Mouse (Mus musculus): ENCODE data around the gene Myef2. TPM values are rescaled to one million over a fixed set of nuclear protein-coding genes. Genes with fewer than 3 reads are reported as not detected.
A peak's percentile ranks its signal among the peaks of the same experiment; 100 is the strongest.

Gene Myef2
- polyA plus RNA-seq (2014; fragmentation: Nextera tagmentation; extraction: Ambion mirVana) = 235 and 249 TPM in 2 replicates

- peak within 1 kb of the TSS; percentile 82 for H3K27ac ChIP-seq (ENCODE audit: low read depth, low read length)
- peak within 1 kb of the TSS; percentile 72 for H3K4me3 ChIP-seq (ENCODE audit: low read depth, low read length)
- peaks cover 2% of the 10 kb centered on the region; the same call in 1 of the 2 replicates for H3K4me1 ChIP-seq (replicated peaks; ENCODE audit: control insufficient read depth, insufficient read depth, low read length)
- DNase-seq (ENCODE audit: low spot score) (peak; percentile 95), ATAC-seq (replicated peaks; ENCODE audit: low FRiP score) (peak; percentile 91)
- no peaks in the 10 kb centered on the region for H3K36me3 ChIP-seq (ENCODE audit: control insufficient read depth, insufficient read depth, low read length)
- peak within 1 kb of the TSS; percentile 95 for H3K9ac ChIP-seq (ENCODE audit: low read length)
- H3K4me2 ChIP-seq (ENCODE audit: low read depth, low read length, severe bottlenecking) = peak within 1 kb of the TSS; percentile 65
- H3K9me3 ChIP-seq (ENCODE audit: control insufficient read depth, low read length) = no peaks in the 10 kb centered on the region; the same call in 1 of the 2 replicates
- WGBS = under 1% methylated on average over 32 of the region's 48 CpGs
- H3K27me3 ChIP-seq (ENCODE audit: control insufficient read depth, insufficient read depth, low read length) = no peaks in the 10 kb centered on the region
These were observed at the start of gene Myef2 for GRCm38 (mm10) chr2:125123477-125123852. TSS of gene Myef2 (minus strand) at chr2:125123661.

GRCm38 (mm10) chr2:125162012-125162470, 38.6 kb upstream of the Myef2 start:
- ATAC-seq (replicated peaks; ENCODE audit: low FRiP score) (no peak), DNase-seq (ENCODE audit: low spot score) (no peak)
- no peak overlapping the region for H3K27ac ChIP-seq (ENCODE audit: low read depth, low read length)
- H3K4me3 ChIP-seq (ENCODE audit: low read depth, low read length) = no peak overlapping the region
- WGBS = 73% methylated on average over 4 of the region's 4 CpGs
- no peaks in the 10 kb centered on the region for H3K27me3 ChIP-seq (ENCODE audit: control insufficient read depth, insufficient read depth, low read length)
- H3K36me3 ChIP-seq (ENCODE audit: control insufficient read depth, insufficient read depth, low read length) = no peaks in the 10 kb centered on the region
- H3K4me2 ChIP-seq (ENCODE audit: low read depth, low read length, severe bottlenecking) = no peak overlapping the region
- H3K4me1 ChIP-seq (replicated peaks; ENCODE audit: control insufficient read depth, insufficient read depth, low read length) = no peaks in the 10 kb centered on the region
- no peaks in the 10 kb centered on the region for H3K9me3 ChIP-seq (ENCODE audit: control insufficient read depth, low read length)
- no peak overlapping the region for H3K9ac ChIP-seq (ENCODE audit: low read length)

DNA sequence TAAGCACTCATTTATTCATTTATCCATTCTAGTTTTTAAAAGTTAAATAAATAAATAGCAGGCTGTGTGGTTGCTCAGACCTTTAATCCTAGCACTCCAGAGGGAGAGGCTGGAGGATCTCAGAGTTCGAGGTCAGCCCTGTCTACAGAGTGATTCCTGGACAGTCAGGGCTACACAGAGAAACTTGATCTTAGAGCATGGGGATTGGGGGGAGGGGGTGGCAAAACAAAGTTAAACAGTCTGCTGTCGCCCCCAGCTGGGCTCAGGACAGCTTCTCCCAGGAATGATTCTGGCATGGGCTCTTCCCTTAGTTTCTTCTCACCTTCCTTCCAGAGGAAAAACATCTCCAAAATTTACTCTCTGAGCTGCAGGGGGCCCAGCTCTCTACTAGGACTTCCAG, 32.0 kb upstream of the Myef2 start:
- 35% methylated on average over 2 of the region's 2 CpGs for WGBS
- DNase-seq (ENCODE audit: low spot score) (no peak), ATAC-seq (replicated peaks; ENCODE audit: low FRiP score) (no peak)
- no peaks in the 10 kb centered on the region for H3K36me3 ChIP-seq (ENCODE audit: control insufficient read depth, insufficient read depth, low read length)
- H3K4me2 ChIP-seq (ENCODE audit: low read depth, low read length, severe bottlenecking) = no peak overlapping the region
- no peaks in the 10 kb centered on the region for H3K4me1 ChIP-seq (replicated peaks; ENCODE audit: control insufficient read depth, insufficient read depth, low read length)
- H3K27ac ChIP-seq (ENCODE audit: low read depth, low read length) = no peak overlapping the region
- no peaks in the 10 kb centered on the region for H3K9me3 ChIP-seq (ENCODE audit: control insufficient read depth, low read length)
- H3K4me3 ChIP-seq (ENCODE audit: low read depth, low read length) = no peak overlapping the region
- no peaks in the 10 kb centered on the region for H3K27me3 ChIP-seq (ENCODE audit: control insufficient read depth, insufficient read depth, low read length)
- no peak overlapping the region for H3K9ac ChIP-seq (ENCODE audit: low read length)

DNA sequence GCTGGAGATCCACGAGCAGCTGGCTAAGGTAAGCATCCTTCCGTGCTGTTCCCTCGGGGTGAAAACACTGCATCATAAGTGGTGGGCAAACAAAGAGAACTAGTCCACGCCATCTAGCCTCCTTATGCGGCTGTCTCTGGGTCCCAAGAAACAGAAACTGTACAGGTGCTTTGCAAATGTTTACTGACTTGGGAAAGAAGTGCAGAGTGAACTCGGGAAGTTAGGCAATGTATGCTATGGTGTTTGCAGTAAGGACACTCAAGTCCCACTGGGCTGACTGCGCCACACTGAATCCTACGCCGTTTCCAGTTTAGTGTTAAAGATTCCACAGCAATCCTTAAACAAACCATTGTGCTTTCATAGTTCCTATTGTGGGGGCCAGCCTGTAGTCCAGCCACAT, 30.8 kb upstream of the Myef2 start:
- no peak overlapping the region for H3K4me2 ChIP-seq (ENCODE audit: low read depth, low read length, severe bottlenecking)
- DNase-seq (ENCODE audit: low spot score) = no peak
- 89% methylated on average over 9 of the region's 9 CpGs for WGBS
- H3K9ac ChIP-seq (ENCODE audit: low read length) = no peak overlapping the region
- no peaks in the 10 kb centered on the region for H3K9me3 ChIP-seq (ENCODE audit: control insufficient read depth, low read length)
- no peaks in the 10 kb centered on the region for H3K4me1 ChIP-seq (replicated peaks; ENCODE audit: control insufficient read depth, insufficient read depth, low read length)
- no peaks in the 10 kb centered on the region for H3K27me3 ChIP-seq (ENCODE audit: control insufficient read depth, insufficient read depth, low read length)
- no peak for ATAC-seq (replicated peaks; ENCODE audit: low FRiP score)
- H3K4me3 ChIP-seq (ENCODE audit: low read depth, low read length) = no peak overlapping the region
- no peaks in the 10 kb centered on the region for H3K36me3 ChIP-seq (ENCODE audit: control insufficient read depth, insufficient read depth, low read length)
- H3K27ac ChIP-seq (ENCODE audit: low read depth, low read length) = no peak overlapping the region

DNA sequence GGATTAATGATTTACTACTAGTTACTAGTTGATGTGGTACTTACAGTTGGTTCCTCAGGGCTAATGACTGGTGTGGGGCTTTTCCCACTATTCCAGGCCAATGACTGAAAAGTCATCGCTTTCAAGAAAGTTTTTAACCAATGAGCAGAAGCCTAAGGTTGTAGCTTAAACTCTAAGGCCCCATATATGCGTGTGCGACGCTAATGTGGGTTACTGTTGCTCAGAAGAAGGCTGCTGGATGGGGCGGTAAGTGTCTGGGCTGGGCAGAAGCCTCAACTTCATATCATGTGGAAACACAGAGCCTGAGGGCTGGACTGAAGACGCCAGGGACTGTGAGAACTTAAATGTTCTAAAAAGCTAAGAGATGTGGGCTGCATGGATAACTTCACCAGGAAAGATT, 28.9 kb upstream of the Myef2 start, which contains the start of gene Slc12a1:
Slc12a1 (plus strand) TSS at position 118 of the 400 bp plus-strand sequence.
- no peak for ATAC-seq (replicated peaks; ENCODE audit: low FRiP score)
- Histone ChIP-seq H3K4me2 (ENCODE audit: low read depth, low read length, severe bottlenecking) (no peak within 1 kb of the TSS), H3K9me3 (ENCODE audit: control insufficient read depth, low read length) (no peaks in the 10 kb centered on the region), H3K4me1 (replicated peaks; ENCODE audit: control insufficient read depth, insufficient read depth, low read length) (no peaks in the 10 kb centered on the region), H3K27me3 (ENCODE audit: control insufficient read depth, insufficient read depth, low read length) (no peaks in the 10 kb centered on the region), H3K9ac (ENCODE audit: low read length) (no peak within 1 kb of the TSS), H3K4me3 (ENCODE audit: low read depth, low read length) (no peak within 1 kb of the TSS), H3K27ac (ENCODE audit: low read depth, low read length) (no peak within 1 kb of the TSS), H3K36me3 (ENCODE audit: control insufficient read depth, insufficient read depth, low read length) (no peaks in the 10 kb centered on the region)
- WGBS = 89% methylated on average over 6 of the region's 6 CpGs
- no peak for DNase-seq (ENCODE audit: low spot score)

- Histone ChIP-seq H3K36me3 (ENCODE audit: control insufficient read depth, insufficient read depth, low read length) (no peaks in the 10 kb centered on the region), H3K27me3 (ENCODE audit: control insufficient read depth, insufficient read depth, low read length) (no peaks in the 10 kb centered on the region), H3K4me2 (ENCODE audit: low read depth, low read length, severe bottlenecking) (no peak overlapping the region), H3K4me1 (replicated peaks; ENCODE audit: control insufficient read depth, insufficient read depth, low read length) (no peaks in the 10 kb centered on the region), H3K4me3 (ENCODE audit: low read depth, low read length) (no peak overlapping the region), H3K9me3 (ENCODE audit: control insufficient read depth, low read length) (no peaks in the 10 kb centered on the region), H3K27ac (ENCODE audit: low read depth, low read length) (no peak overlapping the region), H3K9ac (ENCODE audit: low read length) (no peak overlapping the region)
- ATAC-seq (replicated peaks; ENCODE audit: low FRiP score) (no peak), DNase-seq (ENCODE audit: low spot score) (no peak)
These were observed 18.9 kb upstream of the Myef2 start for GRCm38 (mm10) chr2:125142336-125142735.

GRCm38 (mm10) chr2:125136846-125137245, 13.4 kb upstream of the Myef2 start:
- no peaks in the 10 kb centered on the region for H3K27me3 ChIP-seq (ENCODE audit: control insufficient read depth, insufficient read depth, low read length)
- H3K9me3 ChIP-seq (ENCODE audit: control insufficient read depth, low read length) = no peaks in the 10 kb centered on the region
- H3K4me3 ChIP-seq (ENCODE audit: low read depth, low read length) = peak overlapping the region; percentile 28; the same call in 1 of the 2 replicates
- no peak overlapping the region for H3K27ac ChIP-seq (ENCODE audit: low read depth, low read length)
- peak overlapping the region; percentile 70 for H3K4me2 ChIP-seq (ENCODE audit: low read depth, low read length, severe bottlenecking)
- no peak overlapping the region for H3K9ac ChIP-seq (ENCODE audit: low read length)
- H3K4me1 ChIP-seq (replicated peaks; ENCODE audit: control insufficient read depth, insufficient read depth, low read length) = no peaks in the 10 kb centered on the region
- WGBS = 32% methylated on average over 7 of the region's 7 CpGs
- DNase-seq (ENCODE audit: low spot score) = no peak
- H3K36me3 ChIP-seq (ENCODE audit: control insufficient read depth, insufficient read depth, low read length) = no peaks in the 10 kb centered on the region
- no peak for ATAC-seq (replicated peaks; ENCODE audit: low FRiP score)

GRCm38 (mm10) chr2:125135903-125136811, 12.7 kb upstream of the Myef2 start, which contains the start of gene Ctxn2:
TSS of gene Ctxn2 (plus strand) at chr2:125136692.
- WGBS = 2% methylated on average over 39 of the region's 39 CpGs
- Histone ChIP-seq H3K4me3 (ENCODE audit: low read depth, low read length) (peak within 1 kb of the TSS; percentile 28), H3K36me3 (ENCODE audit: control insufficient read depth, insufficient read depth, low read length) (no peaks in the 10 kb centered on the region), H3K27ac (ENCODE audit: low read depth, low read length) (no peak within 1 kb of the TSS), H3K9ac (ENCODE audit: low read length) (peak within 1 kb of the TSS; percentile 32; the same call in 1 of the 2 replicates), H3K4me2 (ENCODE audit: low read depth, low read length, severe bottlenecking) (peak within 1 kb of the TSS; percentile 70), H3K4me1 (replicated peaks; ENCODE audit: control insufficient read depth, insufficient read depth, low read length) (no peaks in the 10 kb centered on the region), H3K9me3 (ENCODE audit: control insufficient read depth, low read length) (no peaks in the 10 kb centered on the region), H3K27me3 (ENCODE audit: control insufficient read depth, insufficient read depth, low read length) (no peaks in the 10 kb centered on the region)
- ATAC-seq (replicated peaks; ENCODE audit: low FRiP score) (peak; percentile 82), DNase-seq (ENCODE audit: low spot score) (peak; percentile 89)

Measured in forebrain, embryonic 11.5 days (tissue).